Mouse (Mus musculus) intestine, postnatal 0 days (tissue): ENCODE results near the gene Egfem1. TPM values are rescaled to one million over a fixed set of nuclear protein-coding genes. Genes with fewer than 3 reads are reported as not detected.

Experiments
- ATAC-seq: fragments of 200-750 bp; cut with Nextera tagmentation; 2 replicates; pipeline ENCODE4 v1.8.0; 2017; ENCODE audit warnings: mild to moderate bottlenecking, moderate TSS enrichment, moderate library complexity
- H3K27ac ChIP-seq: fragments of 300-500 bp; sonication (generic); 2 replicates; pipeline ENCODE4 v1.5.1; 2014; ENCODE audit warnings: mild to moderate bottlenecking, low read depth, low read length, moderate library complexity
- H3K27me3 ChIP-seq: fragments of 300-500 bp; sonication (generic); replicated peaks from 2 replicates; pipeline ENCODE4 v1.6.1; 2014; ENCODE audit warnings: low read length, mixed read lengths; ENCODE audit not compliant: control insufficient read depth, insufficient read depth
- H3K36me3 ChIP-seq: fragments of 300-500 bp; sonication (generic); 2 replicates; pipeline ENCODE4 v1.6.1; 2014; ENCODE audit warnings: mild to moderate bottlenecking, moderate library complexity; ENCODE audit not compliant: control insufficient read depth, insufficient read depth
- H3K4me1 ChIP-seq: fragments of 300-500 bp; sonication (generic); replicated peaks from 2 replicates; pipeline ENCODE4 v1.6.1; 2014; ENCODE audit warnings: antibody characterized with exemption, low read length, mixed read lengths; ENCODE audit not compliant: control insufficient read depth, insufficient read depth
- H3K4me2 ChIP-seq: fragments of 300-500 bp; sonication (generic); replicated peaks from 2 replicates; pipeline ENCODE4 v1.6.1; 2014; ENCODE audit warnings: low read depth, mild to moderate bottlenecking, moderate library complexity
- H3K4me3 ChIP-seq: fragments of 300-500 bp; sonication (generic); 2 replicates; pipeline ENCODE4 v1.5.1; 2014; ENCODE audit warnings: low read depth, low read length
- H3K9ac ChIP-seq: fragments of 300-500 bp; sonication (generic); 2 replicates; pipeline ENCODE4 v1.6.1; 2014; ENCODE audit warnings: mild to moderate bottlenecking, low read depth, low read length
- H3K9me3 ChIP-seq: fragments of 300-500 bp; sonication (generic); 2 replicates; pipeline ENCODE4 v1.6.1; 2016; ENCODE audit warnings: mixed run types; ENCODE audit not compliant: control insufficient read depth
- CTCF ChIP-seq: sonication (generic); IDR thresholded peaks from 2 replicates; pipeline ENCODE4 v1.5.1; 2016; ENCODE audit warnings: low read depth, mild to moderate bottlenecking, control low read depth, antibody characterized with exemption, moderate library complexity
- WGBS: fragments of 180-500 bp; shearing (Covaris S2); extraction: QIAGEN DNeasy Blood & Tissue Kit; methylation state at CpG from one replicate; pipeline ENCODE4 v1.1.7; 2014; 5-methylcytosine and 5-hydroxymethylcytosine counted together
- polyA plus RNA-seq: library from polyadenylated mRNA; unstranded; fragments of >200 nt; fragmentation: Nextera tagmentation; extraction: Ambion mirVana; gene quantifications from 2 replicates; pipeline ENCODE4 v1.2.1, GENCODE M21; 2015

The Egfem1 gene
- polyA plus RNA-seq, 1 experiment from 2014 or later = 0.63 TPM

DNA sequence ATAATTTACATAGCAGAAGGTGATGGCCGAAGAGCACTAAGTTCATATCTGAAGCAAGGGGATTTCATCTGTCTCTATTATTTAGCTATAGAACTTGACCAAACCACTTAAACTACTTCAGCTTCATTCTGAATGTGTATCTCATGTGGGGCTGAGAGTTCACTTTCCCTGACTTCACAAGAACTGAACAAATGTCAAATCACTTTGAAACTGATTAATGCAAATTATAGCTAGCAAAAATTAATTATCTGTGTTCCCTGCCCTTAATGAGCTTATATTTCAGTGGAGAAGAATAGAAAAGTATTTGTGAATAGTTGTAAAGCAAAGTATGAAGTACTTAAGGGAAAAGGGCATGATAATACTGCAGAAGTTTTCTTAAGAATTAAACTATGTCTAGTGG lies 481.3 kb downstream of the Egfem1 start:
- no peak overlapping the region for H3K27ac ChIP-seq
- H3K4me3 ChIP-seq = no peak overlapping the region
- H3K27me3 ChIP-seq = no peaks in the 10 kb centered on the region
- H3K9ac ChIP-seq = no peak overlapping the region
- no peaks in the 10 kb centered on the region for H3K36me3 ChIP-seq
- no peaks in the 10 kb centered on the region for H3K4me1 ChIP-seq
- TF ChIP-seq CTCF = no peak
- 84% methylated on average over 1 of the region's 1 CpGs for WGBS
- no peaks in the 10 kb centered on the region for H3K9me3 ChIP-seq
- ATAC-seq = no peak
- H3K4me2 ChIP-seq = no peak overlapping the region

DNA sequence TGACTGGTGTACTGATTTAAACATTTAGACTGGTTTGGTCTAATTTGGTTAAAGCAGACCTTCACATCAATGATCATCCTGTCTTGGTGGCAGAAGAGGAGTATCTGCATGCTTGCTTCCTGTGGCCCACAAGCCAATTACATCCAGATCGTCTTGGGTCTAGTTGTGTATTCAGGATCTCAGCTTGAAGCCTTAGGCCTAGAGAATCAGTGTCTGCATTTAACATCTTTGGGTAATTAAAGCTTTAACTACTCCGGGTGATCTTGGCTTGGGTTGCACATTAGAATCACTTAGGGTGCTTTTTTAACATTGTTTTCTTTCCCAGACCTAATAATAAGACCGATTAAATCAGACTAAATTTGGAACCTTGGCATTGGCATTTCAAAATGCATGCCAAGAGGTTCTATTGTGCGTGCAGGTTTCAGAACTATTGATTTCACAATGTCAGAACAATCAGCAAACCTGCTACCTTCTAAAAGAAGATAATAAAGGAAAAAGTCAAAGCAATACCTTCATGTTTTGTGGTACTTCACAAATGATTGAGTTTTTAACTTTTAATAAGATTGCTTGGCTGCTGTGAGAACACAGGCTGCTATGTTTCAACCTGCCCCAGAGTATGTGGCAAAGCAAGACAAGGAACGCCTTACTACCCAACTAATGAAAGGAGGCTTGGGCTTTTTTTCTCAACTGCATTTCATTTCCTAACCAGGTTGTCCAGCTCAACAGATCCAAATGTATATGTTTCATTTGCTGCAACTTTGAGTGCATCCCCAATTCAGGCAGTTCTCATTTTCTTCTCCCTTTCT lies 496.4 kb downstream of the Egfem1 start:
- ATAC-seq = no peak
- no peaks in the 10 kb centered on the region for H3K9me3 ChIP-seq
- 72% methylated on average over 5 of the region's 5 CpGs for WGBS
- H3K4me3 ChIP-seq = no peak overlapping the region
- no peak overlapping the region for H3K4me2 ChIP-seq
- H3K9ac ChIP-seq = no peak overlapping the region
- H3K36me3 ChIP-seq = no peaks in the 10 kb centered on the region
- TF ChIP-seq CTCF = no peak
- no peak overlapping the region for H3K27ac ChIP-seq
- H3K4me1 ChIP-seq = no peaks in the 10 kb centered on the region
- no peaks in the 10 kb centered on the region for H3K27me3 ChIP-seq

DNA sequence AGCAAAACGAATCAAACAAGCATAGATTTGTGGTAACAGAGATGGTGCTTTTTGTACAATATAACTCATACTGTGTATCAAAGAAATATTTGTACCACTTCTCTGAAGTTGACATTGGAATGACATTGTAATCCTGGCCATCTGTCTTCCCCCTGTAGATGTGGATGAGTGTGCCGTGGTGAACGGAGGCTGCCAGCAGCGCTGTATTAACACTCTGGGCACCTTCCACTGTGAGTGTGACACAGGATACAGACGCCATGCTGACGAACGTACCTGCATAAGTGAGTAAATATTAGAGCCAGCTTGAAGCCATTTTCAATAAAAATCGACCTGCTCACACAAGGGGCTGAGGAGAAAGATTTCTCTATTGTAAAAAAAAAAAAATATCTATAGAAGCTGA lies 500.9 kb downstream of the Egfem1 start:
- no peak for TF ChIP-seq CTCF

DNA sequence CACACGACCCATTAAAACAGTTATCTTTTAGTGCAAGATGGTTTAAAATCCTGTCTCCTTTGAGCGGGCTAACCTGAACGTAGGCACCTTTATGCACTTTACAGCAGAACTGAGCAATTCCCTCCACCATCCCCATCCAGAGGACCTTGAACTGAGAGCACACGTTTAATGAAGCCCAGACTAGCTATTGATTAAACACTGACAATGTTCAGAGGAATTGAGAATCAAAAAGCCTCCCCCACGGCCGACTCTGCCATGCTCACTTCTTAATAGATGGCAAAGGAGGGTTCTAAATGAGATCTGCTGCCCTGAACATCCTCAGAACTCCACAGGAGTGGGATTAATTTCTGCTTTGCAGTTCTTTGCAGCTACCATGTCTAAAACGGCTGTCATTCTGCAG lies 520.3 kb downstream of the Egfem1 start:
- Histone ChIP-seq H3K4me1 (no peaks in the 10 kb centered on the region), H3K27me3 (no peaks in the 10 kb centered on the region), H3K9ac (no peak overlapping the region), H3K27ac (no peak overlapping the region), H3K9me3 (no peaks in the 10 kb centered on the region), H3K4me3 (no peak overlapping the region), H3K36me3 (no peaks in the 10 kb centered on the region), H3K4me2 (no peak overlapping the region)
- no peak for TF ChIP-seq CTCF
- WGBS = 69% methylated on average over 7 of the region's 7 CpGs
- no peak for ATAC-seq

More for the DNA sequence above, 500.9 kb downstream of the Egfem1 start:
- 52% methylated on average over 8 of the region's 8 CpGs for WGBS
- Histone ChIP-seq H3K4me3 (no peak overlapping the region), H3K27ac (no peak overlapping the region), H3K4me2 (no peak overlapping the region), H3K9ac (no peak overlapping the region), H3K36me3 (no peaks in the 10 kb centered on the region), H3K4me1 (no peaks in the 10 kb centered on the region), H3K9me3 (no peaks in the 10 kb centered on the region), H3K27me3 (no peaks in the 10 kb centered on the region)
- no peak for ATAC-seq

DNA sequence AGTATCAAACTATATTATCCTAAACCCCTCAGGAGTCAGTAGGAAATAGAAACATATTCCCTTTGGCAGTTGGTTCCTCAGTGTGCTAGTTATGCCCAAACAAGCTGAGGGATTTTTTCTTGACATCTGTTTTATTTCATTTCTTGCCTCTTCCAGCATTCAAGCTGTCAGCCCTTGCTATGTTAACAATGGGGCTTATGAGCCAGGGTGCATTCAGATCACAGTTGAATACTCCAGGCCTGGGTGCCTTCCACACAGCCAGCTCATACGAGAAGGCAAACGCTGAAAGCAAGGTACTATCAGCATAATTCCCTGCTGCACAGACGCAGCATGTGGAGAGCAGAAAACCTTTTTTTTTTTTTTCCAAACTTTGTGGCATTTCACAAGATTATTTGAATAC lies 526.9 kb downstream of the Egfem1 start:
- WGBS = 61% methylated on average over 3 of the region's 3 CpGs
- H3K4me1 ChIP-seq = no peaks in the 10 kb centered on the region
- TF ChIP-seq CTCF = no peak
- no peaks in the 10 kb centered on the region for H3K27me3 ChIP-seq
- H3K9me3 ChIP-seq = no peaks in the 10 kb centered on the region
- no peak overlapping the region for H3K9ac ChIP-seq
- no peaks in the 10 kb centered on the region for H3K36me3 ChIP-seq
- H3K27ac ChIP-seq = no peak overlapping the region
- no peak for ATAC-seq
- H3K4me2 ChIP-seq = no peak overlapping the region
- H3K4me3 ChIP-seq = no peak overlapping the region

DNA sequence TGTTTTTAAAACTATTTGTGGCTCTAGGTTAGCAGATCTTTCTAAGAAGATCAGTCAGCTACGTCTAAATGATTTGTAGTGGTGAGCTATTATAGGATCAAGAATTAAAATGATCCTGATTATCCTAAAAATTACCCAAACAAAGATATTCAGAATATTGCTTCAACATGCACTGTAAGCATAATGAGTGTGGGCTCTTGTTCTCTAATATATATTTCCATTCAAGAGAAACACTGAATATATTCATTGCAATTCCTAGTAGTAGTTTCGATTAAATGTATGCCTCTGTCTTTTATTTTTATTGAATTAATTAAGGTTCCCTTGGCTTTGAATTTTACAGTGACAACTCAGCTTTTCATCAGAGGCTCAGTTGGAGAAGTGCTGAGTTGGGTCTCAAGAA lies 527.4 kb downstream of the Egfem1 start:
- no peaks in the 10 kb centered on the region for H3K36me3 ChIP-seq
- WGBS = 76% methylated on average over 2 of the region's 2 CpGs
- TF ChIP-seq CTCF = no peak
- no peak overlapping the region for H3K4me2 ChIP-seq
- H3K4me3 ChIP-seq = no peak overlapping the region
- no peak for ATAC-seq
- H3K9me3 ChIP-seq = no peaks in the 10 kb centered on the region
- H3K4me1 ChIP-seq = no peaks in the 10 kb centered on the region
- no peak overlapping the region for H3K27ac ChIP-seq
- no peak overlapping the region for H3K9ac ChIP-seq
- no peaks in the 10 kb centered on the region for H3K27me3 ChIP-seq
